Mouse (Mus musculus) G1E (cell line): ENCODE data around the gene Khdrbs1. TPM values are rescaled to one million over a fixed set of nuclear protein-coding genes. Genes with fewer than 3 reads are reported as not detected.

Experiments used
- ATAC-seq: 2 replicates; pipeline ENCODE4 v1.8.0; 2016; ENCODE audit warnings: mild to moderate bottlenecking; ENCODE audit not compliant: insufficient number of reproducible peaks, poor library complexity, low FRiP score, severe bottlenecking; ENCODE audit errors: extremely low read depth
- DNase-seq: peaks from one replicate; pipeline ENCODE4 v3.0.0; 2012; ENCODE audit warnings: low spot score
- H3K27me3 ChIP-seq: 2 replicates; pipeline ENCODE4 v1.6.1; 2012; ENCODE audit warnings: mild to moderate bottlenecking, low read length, inconsistent platforms; ENCODE audit not compliant: insufficient read depth
- H3K36me3 ChIP-seq: replicated peaks from 2 replicates; pipeline ENCODE3; 2012; ENCODE audit warnings: mild to moderate bottlenecking, inconsistent platforms
- H3K4me1 ChIP-seq: 2 replicates; pipeline ENCODE4 v1.6.1; 2012; ENCODE audit warnings: low read depth, low read length, inconsistent platforms, mixed read lengths; ENCODE audit not compliant: insufficient read depth
- H3K4me3 ChIP-seq: 2 replicates; pipeline ENCODE4 v1.5.1; 2012; ENCODE audit warnings: low read depth, mild to moderate bottlenecking, inconsistent platforms, low read length, moderate library complexity, mixed read lengths
- H3K9me3 ChIP-seq: replicated peaks from 2 replicates; pipeline ENCODE4 v1.6.1; 2012; ENCODE audit warnings: inconsistent platforms
- CTCF ChIP-seq: IDR thresholded peaks from 2 replicates; pipeline ENCODE4 v1.5.1; 2012; ENCODE audit warnings: low read depth, low read length, inconsistent platforms, mixed read lengths
- GATA1 ChIP-seq: IDR thresholded peaks from 2 replicates; pipeline ENCODE4 v1.6.1; 2012; ENCODE audit warnings: borderline replicate concordance, low read length, inconsistent platforms, mixed read lengths
- GATA2 ChIP-seq: IDR thresholded peaks from 2 replicates; pipeline ENCODE4 v1.6.1; 2012; ENCODE audit warnings: low read depth, low read length, inconsistent platforms, borderline replicate concordance
- POLR2AphosphoS5 ChIP-seq: IDR thresholded peaks from 2 replicates; pipeline ENCODE4 v1.6.1; 2012; ENCODE audit warnings: low read depth, low read length, inconsistent platforms; ENCODE audit not compliant: insufficient replicate concordance
- TAL1 ChIP-seq: conservative IDR thresholded peaks from 2 replicates; pipeline ENCODE4 v1.6.1; 2012; ENCODE audit warnings: low read depth, low read length, inconsistent platforms, mixed read lengths
- polyA plus RNA-seq: library from polyadenylated mRNA; stranded (reverse); fragments of >175 nt; gene quantifications from 2 replicates; pipeline ENCODE4 v1.2.3, GENCODE M21; 2012
- total RNA-seq, 2 experiments: library from RNA; stranded (forward) in 1 of 2; stranded (reverse) in 1 of 2; fragments of 200-1000 nt in 1 of 2; fragments of >200 nt in 1 of 2; fragmentation: Nextera tagmentation in 1 of 2; gene quantifications; 2 replicates each; pipeline ENCODE4 v1.2.3; 2014 to 2017

Gene Khdrbs1
- total and polyA plus RNA-seq, 3 experiments: 87.2 to 260 (median 133) TPM

GRCm38 (mm10) chr4:129746591-129746990 lies 4.5 kb upstream of the Khdrbs1 start:
- TF ChIP-seq TAL1 (no peak), POLR2AphosphoS5 (no peak), GATA1 (no peak), GATA2 (no peak), CTCF (no peak)
- DNase-seq (no peak), ATAC-seq (no peak)
- H3K4me3 ChIP-seq: no peak overlapping the region
- H3K27me3 ChIP-seq: peaks cover 8% of the 10 kb centered on the region
- no peaks in the 10 kb centered on the region for H3K9me3 ChIP-seq
- H3K36me3 ChIP-seq: no peaks in the 10 kb centered on the region
- peaks cover 23% of the 10 kb centered on the region for H3K4me1 ChIP-seq

- H3K9me3 ChIP-seq: no peaks in the 10 kb centered on the region
- DNase-seq (no peak), ATAC-seq (no peak)
- TF ChIP-seq GATA2: no peak
- TF ChIP-seq POLR2AphosphoS5: no peak
- H3K4me3 ChIP-seq: no peak overlapping the region
- H3K36me3 ChIP-seq: no peaks in the 10 kb centered on the region
- H3K27me3 ChIP-seq: peaks cover 8% of the 10 kb centered on the region
- peaks cover 23% of the 10 kb centered on the region for H3K4me1 ChIP-seq
Observed at GRCm38 (mm10) chr4:129746106-129746505, 4.0 kb upstream of the Khdrbs1 start.

GRCm38 (mm10) chr4:129743494-129743893 lies 1.4 kb upstream of the Khdrbs1 start:
- Histone ChIP-seq H3K27me3 (no peaks in the 10 kb centered on the region), H3K9me3 (no peaks in the 10 kb centered on the region), H3K4me1 (peaks cover 39% of the 10 kb centered on the region), H3K4me3 (no peak overlapping the region; the same call in 1 of the 2 replicates), H3K36me3 (peaks cover 8% of the 10 kb centered on the region)
- peak; percentile 8 for DNase-seq
- ATAC-seq: no peak; the same call in 1 of the 2 replicates
- TF ChIP-seq TAL1 (no peak), POLR2AphosphoS5 (no peak)

GRCm38 (mm10) chr4:129743010-129743390 lies 897 bp upstream of the Khdrbs1 start:
- Histone ChIP-seq H3K4me3 (peak overlapping the region; percentile 98), H3K36me3 (peaks cover 11% of the 10 kb centered on the region), H3K9me3 (no peaks in the 10 kb centered on the region), H3K27me3 (no peaks in the 10 kb centered on the region), H3K4me1 (peaks cover 43% of the 10 kb centered on the region)
- TF ChIP-seq GATA2 (no peak), GATA1 (no peak), CTCF (no peak), POLR2AphosphoS5 (no peak), TAL1 (no peak)
- DNase-seq: no peak
- ATAC-seq: no peak

- ATAC-seq: no peak
- H3K4me3 ChIP-seq: peak overlapping the region; percentile 98
- peaks cover 50% of the 10 kb centered on the region for H3K4me1 ChIP-seq
- peaks cover 19% of the 10 kb centered on the region for H3K36me3 ChIP-seq
- H3K9me3 ChIP-seq: no peaks in the 10 kb centered on the region
- no peaks in the 10 kb centered on the region for H3K27me3 ChIP-seq
- DNase-seq: no peak
- TF ChIP-seq GATA1: no peak
- no peak for TF ChIP-seq TAL1
- TF ChIP-seq POLR2AphosphoS5: no peak
- no peak for TF ChIP-seq GATA2
- no peak for TF ChIP-seq CTCF
Observed at GRCm38 (mm10) chr4:129741974-129742231, 200 bp downstream of the Khdrbs1 start.

- TF ChIP-seq POLR2AphosphoS5 (no peak), CTCF (no peak), TAL1 (no peak), GATA1 (no peak), GATA2 (no peak)
- no peaks in the 10 kb centered on the region for H3K27me3 ChIP-seq
- H3K4me1 ChIP-seq: peaks cover 48% of the 10 kb centered on the region
- H3K36me3 ChIP-seq: peaks cover 22% of the 10 kb centered on the region
- no peaks in the 10 kb centered on the region for H3K9me3 ChIP-seq
- peak overlapping the region; percentile 98 for H3K4me3 ChIP-seq
- ATAC-seq: no peak
- DNase-seq: peak; percentile 36
Observed at GRCm38 (mm10) chr4:129741251-129741973, 691 bp downstream of the Khdrbs1 start.

GRCm38 (mm10) chr4:129739111-129739645 lies 2.9 kb downstream of the Khdrbs1 start:
- no peak for TF ChIP-seq GATA1
- no peak for TF ChIP-seq CTCF
- no peaks in the 10 kb centered on the region for H3K9me3 ChIP-seq
- H3K4me1 ChIP-seq: peaks cover 42% of the 10 kb centered on the region
- ATAC-seq: no peak
- no peak overlapping the region for H3K4me3 ChIP-seq
- peaks cover 40% of the 10 kb centered on the region for H3K36me3 ChIP-seq
- H3K27me3 ChIP-seq: no peaks in the 10 kb centered on the region
- DNase-seq: no peak
